ENCODE assay signal across 9 mouse cellular contexts in the genomic region with DNA sequence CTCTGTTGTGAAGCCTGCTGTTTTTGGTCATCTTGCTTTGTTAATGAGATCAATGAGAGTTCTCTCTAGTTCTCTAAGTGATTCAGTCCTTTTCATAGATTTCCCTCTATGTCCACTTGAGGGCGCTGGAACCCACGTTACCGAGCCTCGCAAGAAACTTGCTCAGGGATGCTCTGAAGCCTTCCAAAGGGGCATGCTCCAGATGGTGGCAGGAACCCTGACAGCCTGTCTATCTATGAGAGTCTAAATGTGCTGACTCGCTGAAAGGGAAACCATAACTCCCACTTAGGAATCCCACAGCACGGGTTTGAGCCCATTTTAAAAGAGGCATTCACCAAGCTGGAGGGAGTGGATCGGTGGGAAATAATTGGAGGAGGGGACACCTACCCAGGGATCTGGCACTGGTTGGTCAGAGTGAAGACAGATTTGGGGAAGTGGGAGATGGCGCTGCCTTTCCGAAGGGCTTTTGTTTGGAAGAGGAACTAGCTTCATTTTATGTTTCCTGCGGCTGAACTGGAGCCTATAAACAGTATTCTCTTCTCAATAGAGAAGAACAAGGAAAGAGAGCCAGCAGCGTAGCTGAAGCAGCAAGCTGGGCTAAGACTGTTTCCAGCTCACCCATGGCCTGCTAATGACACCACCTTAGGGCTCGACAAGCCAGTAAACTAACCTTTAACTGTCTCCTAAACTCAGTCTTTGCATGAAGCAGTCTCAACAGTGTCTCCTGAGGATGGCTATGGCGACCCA. TPM values are rescaled to one million over a fixed set of nuclear protein-coding genes. Genes with fewer than 3 reads are reported as not detected.
DNase-seq lines count a peak whose midpoint lies in the region; ATAC-seq and TF ChIP-seq lines count a peak whose summit lies in the region.
"Had no signal": no experiment of that assay in that cellular context is flagged by ENCODE, and none has a peak within 500 bp of the region (broad histone marks: within the 10 kb centered on the region; RNA-seq: fewer than 3 reads in every experiment).

No protein-coding gene starts in this region.

- 10% methylated on average over 13 of the region's 13 CpGs for WGBS in thymus, adult 2 months
- 19% methylated on average over 13 of the region's 13 CpGs for WGBS in liver, postnatal 0 days (ENCODE audit: insufficient replicate concordance)

- no peak overlapping the region for H3K4me2 ChIP-seq in liver, postnatal 0 days (ENCODE audit: low read depth, low read length)
- H3K4me2 ChIP-seq: embryonic facial prominence, embryonic 15.5 days had no signal

- TF ChIP-seq CTCF in thymus, adult 2 months (IDR thresholded peaks at IDR 0.05; ENCODE audit: borderline replicate concordance, control insufficient read depth, extremely low read depth, insufficient read depth, low read length, poor library complexity) = no peak
- TF ChIP-seq CTCF in cortical plate, adult 2 months (IDR thresholded peaks at IDR 0.05; ENCODE audit: extremely low read depth, insufficient read depth, low read length) = peak; percentile 81
- TF ChIP-seq CTCF in liver, postnatal 0 days (IDR thresholded peaks at IDR 0.05; ENCODE audit: low read depth) = peak; percentile 53

- H3K4me1 ChIP-seq in thymus, adult 2 months (replicated peaks; ENCODE audit: control insufficient read depth, insufficient read depth, low read length) = no peaks in the 10 kb centered on the region
- peaks cover 3% of the 10 kb centered on the region; the same call in 1 of the 2 replicates for H3K4me1 ChIP-seq in cortical plate, adult 2 months (ENCODE audit: control insufficient read depth, insufficient read depth, low read length)
- no peaks in the 10 kb centered on the region for H3K4me1 ChIP-seq in liver, postnatal 0 days (ENCODE audit: insufficient read depth)

- no peak overlapping the region for H3K9ac ChIP-seq in liver, postnatal 0 days (replicated peaks)
- H3K9ac ChIP-seq: embryonic facial prominence, embryonic 15.5 days had no signal

- no peaks in the 10 kb centered on the region for H3K9me3 ChIP-seq in liver, postnatal 0 days (ENCODE audit: low read length)
- H3K9me3 ChIP-seq: embryonic facial prominence, embryonic 15.5 days had no signal

- no peak for ATAC-seq in liver, postnatal 0 days

- no peak for TF ChIP-seq EP300 in liver, postnatal 0 days (IDR thresholded peaks at IDR 0.05; ENCODE audit: low read depth)

- peak; percentile 17 for DNase-seq in thymus, postnatal 4 days
- no peak for DNase-seq in thymus, adult 2 months
- DNase-seq in gastrocnemius, postnatal 25 days = peak; percentile 7
- DNase-seq in kidney, postnatal 25 days = peak; percentile 48 to 55
- peak; percentile 21 for DNase-seq in liver, postnatal 0 days
- peak; percentile 84 for DNase-seq in retina, embryonic 14.5 days (ENCODE audit: low spot score)
- no peak for DNase-seq in spleen, postnatal 4 days (ENCODE audit: low spot score in 2 of 2)

- H3K27me3 ChIP-seq in thymus, adult 2 months (ENCODE audit: control insufficient read depth, insufficient read depth, low read length) = no peaks in the 10 kb centered on the region
- no peaks in the 10 kb centered on the region for H3K27me3 ChIP-seq in liver, postnatal 0 days (ENCODE audit: insufficient read depth, low read length)
- H3K27me3 ChIP-seq: embryonic facial prominence, embryonic 15.5 days had no signal

- TF ChIP-seq POLR2A in thymus, adult 2 months (IDR thresholded peaks at IDR 0.05; ENCODE audit: control insufficient read depth, extremely low read depth, insufficient read depth, low read length, poor library complexity) = no peak
- no peak for TF ChIP-seq POLR2A in cortical plate, adult 2 months (IDR thresholded peaks at IDR 0.05; ENCODE audit: extremely low read depth, insufficient read depth, low read length)

- H3K27ac ChIP-seq in thymus, adult 2 months (ENCODE audit: control insufficient read depth, insufficient read depth, low read length) = no peak overlapping the region
- H3K27ac ChIP-seq in cortical plate, adult 2 months (ENCODE audit: insufficient read depth, low read length) = no peak overlapping the region
- H3K27ac ChIP-seq in liver, postnatal 0 days (ENCODE audit: low read depth) = no peak overlapping the region

- no peak overlapping the region for H3K4me3 ChIP-seq in thymus, adult 2 months (ENCODE audit: control insufficient read depth, insufficient read depth, low read length)
- H3K4me3 ChIP-seq in cortical plate, adult 2 months (ENCODE audit: insufficient read depth, low read length) = no peak overlapping the region
- H3K4me3 ChIP-seq in liver, postnatal 0 days (ENCODE audit: low read depth, low read length) = no peak overlapping the region
- H3K4me3 ChIP-seq: embryonic facial prominence, embryonic 15.5 days had no signal

- H3K36me3 ChIP-seq in thymus, adult 2 months (ENCODE audit: control insufficient read depth, insufficient read depth, low read length) = no peaks in the 10 kb centered on the region
- H3K36me3 ChIP-seq in liver, postnatal 0 days (replicated peaks; ENCODE audit: insufficient read depth, low read length) = no peaks in the 10 kb centered on the region
- H3K36me3 ChIP-seq: embryonic facial prominence, embryonic 15.5 days had no signal

RNA-seq across cellular contexts. Expression of a gene that starts 32.8 kb away (rescaled TPM):
- 0.07 and 0.23 TPM in 2 replicates for polyA plus RNA-seq in thymus, adult 2 months (2012; rRNA removed)
- not detected in 2 replicates for polyA plus RNA-seq in cortical plate, adult 2 months (2012; rRNA removed)
- not detected for total RNA-seq in gastrocnemius, postnatal 25 days (2021)
- 24.4 and 27.6 TPM in 2 replicates for polyA plus RNA-seq in liver, postnatal 0 days (2015; fragmentation: Nextera tagmentation; extraction: Ambion mirVana)
- polyA plus RNA-seq: embryonic facial prominence, embryonic 15.5 days had no signal

Comparison
In these comparisons a context has a peak if more than half of its experiments do, and no peak if none do; other contexts are left out.
1. DNase-seq: peak in thymus, postnatal 4 days (single experiment), gastrocnemius, postnatal 25 days (single experiment), kidney, postnatal 25 days (2 of 2), liver, postnatal 0 days (single experiment) and retina, embryonic 14.5 days (single experiment); none in thymus, adult 2 months (single experiment) and spleen, postnatal 4 days (0 of 2).
2. RNA of a gene that starts 32.8 kb away (polyA plus RNA-seq): 24.4 to 27.6 TPM in liver, postnatal 0 days; 0.07 to 0.23 TPM in thymus, adult 2 months and not detected in cortical plate, adult 2 months; every median in the first group is over 10 times any median in the second.